Mouse (Mus musculus) fat pad, adult 2 months (tissue): ENCODE data around the gene Il1rl1.

Source experiments
- DNase-seq: peaks from one replicate; pipeline ENCODE4 v3.0.0-alpha.2; 2011; ENCODE audit warnings: low read depth, low spot score; ENCODE audit errors: extremely low read depth

Il1rl1 gene

GRCm38 (mm10) chr1:40435936-40436335, 6.6 kb downstream of the Il1rl1 start:
- no peak for DNase-seq

GRCm38 (mm10) chr1:40437340-40437739, 8.0 kb downstream of the Il1rl1 start:
- no peak for DNase-seq

- DNase-seq: no peak
Measured at GRCm38 (mm10) chr1:40439504-40439903, 10.1 kb downstream of the Il1rl1 start.

DNA sequence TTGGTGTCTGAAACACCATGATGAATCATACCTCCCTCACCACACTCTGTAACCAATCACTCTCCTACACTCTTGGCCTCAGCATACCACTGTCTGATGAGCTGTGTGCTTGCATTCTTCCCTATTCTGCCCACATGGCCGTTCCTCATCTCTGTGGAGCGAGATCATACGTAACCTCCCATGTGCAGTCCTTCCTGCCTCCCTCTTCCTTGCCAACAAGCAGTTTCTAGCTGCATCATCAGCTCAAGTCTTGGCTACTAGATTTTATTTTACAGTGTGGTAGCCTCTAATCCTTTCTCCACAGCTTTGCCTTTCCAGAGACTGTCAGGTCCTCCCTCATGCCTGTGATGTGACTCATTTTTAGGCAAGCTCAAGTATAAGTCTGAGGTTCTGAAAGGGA, 15.4 kb downstream of the Il1rl1 start:
- DNase-seq: no peak

DNA sequence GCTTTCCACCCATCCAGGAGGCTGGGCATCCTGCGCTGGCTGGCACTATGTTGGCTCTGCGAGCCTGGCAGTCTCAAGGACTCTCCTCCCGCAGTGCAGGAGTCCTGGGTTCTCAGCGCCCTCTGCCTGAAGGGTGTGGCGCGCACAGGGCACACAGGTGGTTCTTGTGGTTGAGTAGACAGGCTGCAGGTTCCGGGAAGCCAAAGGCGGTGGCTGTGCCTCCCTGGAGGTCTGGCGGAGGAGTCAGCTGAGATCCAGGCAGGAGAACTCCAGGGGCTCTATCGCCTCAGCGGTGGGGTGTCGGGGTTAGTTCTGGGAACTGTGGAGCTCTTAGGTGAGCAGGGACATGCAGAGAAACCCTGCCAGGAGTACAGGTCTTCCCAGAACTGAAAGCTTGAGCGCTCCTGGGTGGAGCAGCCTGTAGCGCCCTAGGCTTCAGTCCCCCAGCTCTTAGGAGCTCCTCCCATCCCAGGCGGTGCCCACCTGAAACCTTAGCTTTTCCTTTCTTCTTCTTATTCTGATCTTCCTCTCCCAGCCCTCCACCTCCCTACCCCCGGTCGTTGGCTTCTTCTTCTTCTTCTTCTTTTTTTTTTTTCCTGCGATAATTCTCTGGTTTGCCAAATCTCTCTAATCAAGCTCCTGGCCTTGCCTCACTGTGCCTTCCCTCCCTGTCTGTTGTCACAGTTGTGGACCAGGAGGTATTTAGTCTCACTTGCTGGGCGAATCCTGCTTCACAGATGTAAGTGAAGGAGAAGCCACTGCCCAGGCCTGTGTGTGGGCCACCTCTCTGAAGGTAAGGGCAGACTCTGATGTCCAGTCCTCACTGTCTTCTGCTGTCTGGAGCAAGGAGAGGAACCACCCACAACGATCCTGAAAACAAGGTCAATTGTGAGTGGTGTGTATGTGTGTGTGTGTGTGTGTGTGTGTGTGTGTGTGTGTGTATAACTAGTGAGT, 36.4 kb downstream of the Il1rl1 start, which contains the start of gene Il18r1:
TSS of gene Il18r1 (plus strand) at position 76 of the 954 bp plus-strand sequence.
- no peak for DNase-seq

- DNase-seq: no peak
Measured at GRCm38 (mm10) chr1:40467306-40467705, 37.9 kb downstream of the Il1rl1 start.

GRCm38 (mm10) chr1:40468805-40469204, 39.4 kb downstream of the Il1rl1 start:
- no peak for DNase-seq

DNA sequence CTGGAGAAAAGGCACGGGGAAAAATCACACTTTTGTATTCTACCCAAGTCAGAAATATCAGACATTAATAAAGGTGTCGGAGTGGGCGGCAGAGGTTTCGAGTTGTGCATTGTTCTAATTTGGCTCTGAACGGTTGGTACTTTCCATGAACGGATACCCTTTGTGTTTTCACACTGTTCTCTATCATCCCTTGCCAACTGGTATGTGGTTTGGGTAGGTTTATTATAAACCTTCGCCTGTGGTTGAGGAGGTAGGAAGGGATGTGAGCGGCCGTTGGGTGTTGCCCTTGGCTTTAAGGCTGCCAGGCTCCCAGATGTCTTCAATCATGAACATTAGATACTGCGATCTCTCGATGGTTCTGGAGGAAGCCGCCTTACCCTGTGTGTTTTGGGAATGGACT, 40.5 kb downstream of the Il1rl1 start:
- DNase-seq: no peak

- DNase-seq: no peak
Measured at GRCm38 (mm10) chr1:40472401-40472800, 43.0 kb downstream of the Il1rl1 start.

DNA sequence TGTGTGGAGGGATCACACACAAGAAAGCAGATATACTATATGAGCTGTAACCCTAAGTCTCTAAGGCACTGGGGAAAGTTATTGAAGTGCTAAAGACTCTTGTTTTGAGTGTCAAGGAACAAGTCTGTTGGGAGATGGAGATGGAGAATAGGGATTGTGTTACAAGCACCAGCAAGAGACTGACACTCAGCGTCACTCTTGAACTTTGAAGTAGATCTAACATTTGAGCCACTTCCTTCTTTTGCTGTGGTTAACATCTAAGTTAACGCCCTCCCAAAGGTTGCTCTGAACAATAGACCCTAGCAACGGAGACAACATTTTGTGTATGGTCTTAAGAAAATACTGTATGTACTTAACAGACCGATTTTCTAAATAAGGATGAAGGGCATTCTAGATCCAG, 44.3 kb downstream of the Il1rl1 start:
- DNase-seq: no peak

- no peak for DNase-seq
Measured at GRCm38 (mm10) chr1:40474336-40474735, 45.0 kb downstream of the Il1rl1 start.

DNA sequence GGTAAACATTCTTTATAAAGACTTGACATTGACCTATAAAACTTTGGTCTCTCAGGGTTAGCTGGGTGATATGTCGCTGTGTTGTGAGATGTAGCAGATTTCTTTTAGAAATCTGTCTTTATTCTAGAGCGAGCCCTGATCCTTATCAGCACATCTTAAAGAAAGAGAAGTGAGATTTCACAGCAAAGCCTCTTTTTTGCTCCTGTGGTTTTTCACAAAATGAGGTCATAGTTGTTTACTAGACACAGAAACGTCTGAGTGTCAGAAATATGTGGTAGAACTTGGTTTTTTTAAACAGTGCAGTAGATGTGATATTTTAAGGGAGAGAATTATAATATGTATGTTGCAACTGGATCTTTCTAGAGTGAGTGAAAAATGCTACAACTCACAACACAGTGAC, 46.3 kb downstream of the Il1rl1 start:
- DNase-seq: no peak

DNA sequence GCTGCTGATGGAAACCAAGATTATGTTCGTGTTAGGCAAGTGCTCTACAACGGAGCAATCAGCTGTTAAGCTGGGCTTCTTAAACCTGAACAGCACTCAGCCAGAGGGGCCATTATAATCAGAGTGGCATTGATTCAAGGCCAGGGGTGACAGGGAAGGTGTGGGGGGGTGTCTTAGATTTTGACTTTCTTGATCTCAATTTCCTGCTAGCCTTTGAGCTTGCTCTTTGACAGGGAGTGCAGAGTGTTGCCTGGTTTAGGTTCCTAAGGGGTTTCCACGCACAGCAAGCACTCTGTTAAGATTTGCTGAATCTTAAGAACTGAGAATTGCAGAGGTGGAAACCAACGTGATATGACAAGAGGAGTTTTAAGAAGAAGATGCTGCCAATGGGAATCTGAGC, 47.4 kb downstream of the Il1rl1 start:
- DNase-seq: no peak

DNA sequence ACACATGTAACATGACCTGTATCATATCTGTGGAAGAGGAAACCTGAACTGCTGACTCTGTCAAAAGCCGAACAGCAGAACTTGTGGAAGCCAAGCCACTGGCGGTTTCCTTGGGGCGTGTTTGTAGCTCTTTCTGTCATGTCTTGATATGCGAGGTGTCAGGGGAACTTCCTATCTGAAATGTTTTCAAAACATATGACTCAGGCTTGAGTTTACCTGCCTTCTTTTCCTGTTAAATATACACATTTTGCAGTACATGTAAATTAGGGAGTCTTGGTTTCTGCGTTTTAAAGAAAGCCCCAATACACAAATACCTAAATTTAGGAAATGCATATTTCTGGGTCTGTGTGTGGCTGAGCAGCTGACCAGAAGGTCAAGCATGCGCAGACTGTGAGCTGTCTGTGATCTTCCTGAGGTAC, 50.1 kb downstream of the Il1rl1 start:
- no peak for DNase-seq

- no peak for DNase-seq
Measured at GRCm38 (mm10) chr1:40494594-40494993, 65.2 kb downstream of the Il1rl1 start.

- DNase-seq: no peak
Measured at GRCm38 (mm10) chr1:40499708-40500107, 70.3 kb downstream of the Il1rl1 start.

GRCm38 (mm10) chr1:40501126-40501525, 71.8 kb downstream of the Il1rl1 start:
- DNase-seq: no peak

- DNase-seq: no peak
Measured at GRCm38 (mm10) chr1:40501546-40502398, 72.4 kb downstream of the Il1rl1 start.

- no peak for DNase-seq
Measured at GRCm38 (mm10) chr1:40504548-40504947, 75.2 kb downstream of the Il1rl1 start.
